Mouse (Mus musculus) midbrain, embryonic 10.5 days (tissue): ENCODE results near the gene Peli1. TPM values are rescaled to one million over a fixed set of nuclear protein-coding genes. Genes with fewer than 3 reads are reported as not detected.
A peak's percentile ranks its signal among the peaks of the same experiment; 100 is the strongest.
"Not testable (repeated sequence)": the region's sequence is repeated elsewhere in the genome, so short reads cannot be mapped to it uniquely, and the experiment has no call there.

Experiments
- DNase-seq: peaks from one replicate; pipeline ENCODE4 v3.0.0-alpha.2; 2017; ENCODE audit warnings: low spot score
- H3K27ac ChIP-seq: fragments of 300-500 bp; sonication (generic); replicated peaks from 2 replicates; pipeline ENCODE4 v1.5.1; 2016; ENCODE audit warnings: mild to moderate bottlenecking
- H3K27me3 ChIP-seq: fragments of 300-500 bp; sonication (generic); 2 replicates; pipeline ENCODE4 v1.6.1; 2016; ENCODE audit warnings: low read depth, mild to moderate bottlenecking; ENCODE audit not compliant: poor library complexity, severe bottlenecking
- H3K36me3 ChIP-seq: fragments of 300-500 bp; sonication (generic); 2 replicates; pipeline ENCODE4 v1.6.1; 2016; ENCODE audit warnings: mild to moderate bottlenecking, moderate library complexity
- H3K4me1 ChIP-seq: fragments of 300-500 bp; sonication (generic); 2 replicates; pipeline ENCODE4 v1.6.1; 2016
- H3K4me3 ChIP-seq: fragments of 300-500 bp; sonication (generic); 2 replicates; pipeline ENCODE4 v1.5.1; 2016; ENCODE audit warnings: mild to moderate bottlenecking, moderate library complexity
- H3K9me3 ChIP-seq: fragments of 300-500 bp; sonication (generic); replicated peaks from 2 replicates; pipeline ENCODE4 v1.6.1; 2016; ENCODE audit warnings: mild to moderate bottlenecking
- WGBS: fragments of 180-500 bp; shearing (Covaris S2); methylation state at CpG from one replicate; pipeline ENCODE4 v1.1.7; 2016; 5-methylcytosine and 5-hydroxymethylcytosine counted together
- polyA plus RNA-seq: library from polyadenylated mRNA; unstranded; fragments of >200 nt; fragmentation: Nextera tagmentation; extraction: Ambion mirVana; gene quantifications from 2 replicates; pipeline ENCODE4 v1.2.1, GENCODE M21; 2016

Peli1 gene
- polyA plus RNA-seq, 1 experiment from 2014 or later = 62.0 TPM

DNA sequence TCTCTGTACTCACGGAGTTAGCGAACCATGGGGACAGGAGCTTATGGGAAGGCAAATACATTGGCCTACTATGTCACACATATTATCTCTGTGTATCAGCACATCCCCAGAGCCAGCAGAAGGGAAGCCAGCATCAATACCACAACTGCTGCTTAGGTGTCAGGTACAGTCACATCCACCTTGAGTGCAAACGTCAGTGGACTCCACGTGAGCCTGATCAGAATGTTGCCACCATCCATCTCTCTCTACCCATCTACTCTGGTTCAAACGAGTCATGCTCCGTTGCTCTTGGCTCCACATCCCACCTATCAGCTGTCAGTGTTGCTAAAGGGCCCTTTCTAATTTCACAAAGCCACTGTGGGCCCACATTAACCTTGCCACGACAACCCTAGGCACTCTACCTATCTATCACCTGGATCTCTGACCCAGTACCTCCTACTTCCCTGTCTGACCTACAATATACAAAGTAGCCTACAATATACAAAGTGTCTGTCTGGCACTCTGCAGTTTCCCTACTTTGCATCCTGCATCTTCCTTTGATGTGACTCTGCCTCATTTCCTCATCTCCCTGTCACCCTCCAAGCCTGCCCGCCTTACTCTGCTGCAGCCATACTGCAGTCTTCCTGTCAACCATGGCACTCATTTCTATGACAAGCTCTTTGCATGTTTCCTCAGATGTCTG, 73.4 kb downstream of the Peli1 start:
- no peaks in the 10 kb centered on the region for H3K36me3 ChIP-seq
- no peaks in the 10 kb centered on the region for H3K9me3 ChIP-seq
- H3K27ac ChIP-seq = no peak overlapping the region
- H3K4me3 ChIP-seq = no peak overlapping the region
- H3K27me3 ChIP-seq = no peaks in the 10 kb centered on the region
- H3K4me1 ChIP-seq = peaks cover 23% of the 10 kb centered on the region
- no peak for DNase-seq
- WGBS = 66% methylated on average over 8 of the region's 8 CpGs

DNA sequence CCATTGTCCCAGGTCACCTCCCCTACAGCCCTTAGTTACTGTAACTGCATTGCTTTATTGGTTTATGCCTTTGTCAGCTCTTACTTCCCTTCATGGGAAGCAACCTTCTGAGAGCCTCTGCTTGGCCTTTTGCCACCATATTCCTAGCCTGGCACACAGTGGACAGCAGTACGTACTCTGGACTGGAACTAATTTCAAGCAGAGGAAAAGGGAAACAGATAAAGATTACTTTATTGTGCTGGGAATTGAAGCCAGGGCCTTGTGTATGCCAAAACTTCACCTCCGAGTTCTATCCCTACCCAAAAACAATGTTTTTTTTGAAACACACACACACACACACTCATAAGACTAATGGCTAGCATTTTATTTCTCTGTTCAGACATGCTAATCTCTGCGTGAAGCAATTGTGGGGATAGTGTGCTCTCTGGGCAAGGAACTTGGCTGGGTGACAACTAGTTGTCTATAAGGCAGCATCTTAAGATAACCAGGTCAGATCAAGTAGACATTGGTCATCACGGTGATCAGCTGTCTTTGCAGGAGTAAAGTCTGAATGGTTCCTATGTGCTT, 74.0 kb downstream of the Peli1 start:
- no peaks in the 10 kb centered on the region for H3K36me3 ChIP-seq
- 89% methylated on average over 4 of the region's 4 CpGs for WGBS
- peaks cover 23% of the 10 kb centered on the region for H3K4me1 ChIP-seq
- H3K9me3 ChIP-seq = no peaks in the 10 kb centered on the region
- H3K27me3 ChIP-seq = no peaks in the 10 kb centered on the region
- DNase-seq = no peak
- H3K4me3 ChIP-seq = no peak overlapping the region
- H3K27ac ChIP-seq = no peak overlapping the region

DNA sequence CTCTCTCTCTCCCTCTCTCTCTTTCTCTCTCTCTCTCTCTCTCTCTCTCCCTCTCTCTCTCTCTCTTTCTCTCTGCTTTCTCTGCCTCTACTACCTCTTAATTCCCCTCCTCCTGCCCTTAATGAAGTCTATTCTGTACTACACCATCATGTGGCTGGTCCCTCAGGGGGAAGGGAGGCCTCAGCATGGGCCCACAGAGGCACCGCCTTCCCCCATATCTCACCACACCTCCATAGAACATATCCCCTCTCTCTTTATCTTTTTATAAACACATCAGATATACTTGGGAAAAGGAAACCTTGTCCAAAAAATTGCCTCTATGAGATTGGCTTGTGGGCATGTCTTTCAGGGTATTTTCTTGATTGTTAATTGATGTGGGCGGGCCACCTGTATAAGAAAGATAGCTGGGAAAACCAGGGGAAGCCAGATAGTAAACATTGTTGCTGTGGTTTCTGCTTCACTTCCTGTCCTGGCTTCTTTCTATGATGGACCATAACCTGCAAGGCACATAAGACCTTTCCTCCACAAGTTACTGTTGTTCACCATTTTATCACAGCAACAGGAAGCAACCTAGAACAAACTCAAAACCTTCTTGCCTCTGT, 75.5 kb downstream of the Peli1 start:
- Histone ChIP-seq H3K9me3 (no peaks in the 10 kb centered on the region), H3K4me1 (peaks cover 23% of the 10 kb centered on the region), H3K4me3 (no peak overlapping the region), H3K27me3 (no peaks in the 10 kb centered on the region), H3K27ac (no peak overlapping the region), H3K36me3 (no peaks in the 10 kb centered on the region)
- DNase-seq = no peak
- 90% methylated on average over 2 of the region's 2 CpGs for WGBS

DNA sequence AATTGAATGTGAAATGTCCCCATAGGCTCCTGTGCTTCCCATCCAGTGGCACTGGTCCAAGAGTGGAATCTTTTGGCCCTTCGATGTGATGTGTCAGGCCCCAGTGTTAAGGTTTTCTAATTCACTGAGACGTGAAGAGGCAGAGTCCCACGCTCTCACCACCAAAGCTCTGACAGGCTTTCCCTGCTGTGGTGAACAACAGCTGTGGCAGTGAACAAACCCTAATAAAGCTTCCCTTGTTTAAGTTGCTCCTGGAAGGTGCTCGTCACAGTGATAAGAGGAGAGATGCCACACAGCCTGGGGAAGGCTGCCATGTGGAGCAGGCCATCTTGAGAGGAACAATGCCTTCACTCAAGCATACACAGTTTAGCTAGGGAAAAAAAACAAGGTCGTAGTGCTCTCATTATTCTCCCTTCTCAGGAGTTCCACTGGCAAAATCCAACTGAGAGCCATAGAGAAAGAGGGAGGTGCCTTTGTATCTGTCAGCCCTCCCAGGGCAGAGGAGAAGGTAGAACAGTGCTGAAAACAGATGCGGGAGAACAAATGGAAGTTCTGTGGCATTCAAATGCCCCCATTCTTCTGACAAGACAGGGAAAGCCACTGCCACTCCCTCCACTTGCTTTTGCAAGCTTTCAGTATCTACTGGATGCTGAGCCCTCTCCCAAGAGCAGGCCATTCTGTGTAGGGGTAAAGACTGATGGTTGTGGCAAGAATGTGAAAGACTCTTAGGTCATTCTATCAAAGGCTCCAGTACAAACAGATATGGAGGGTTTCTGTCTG, 77.9 kb downstream of the Peli1 start:
- no peak for DNase-seq
- Histone ChIP-seq H3K27ac (peak overlapping the region; percentile 53), H3K4me1 (peaks cover 15% of the 10 kb centered on the region), H3K27me3 (no peaks in the 10 kb centered on the region), H3K4me3 (no peak overlapping the region), H3K9me3 (no peaks in the 10 kb centered on the region), H3K36me3 (no peaks in the 10 kb centered on the region)
- WGBS = 37% methylated on average over 6 of the region's 6 CpGs

DNA sequence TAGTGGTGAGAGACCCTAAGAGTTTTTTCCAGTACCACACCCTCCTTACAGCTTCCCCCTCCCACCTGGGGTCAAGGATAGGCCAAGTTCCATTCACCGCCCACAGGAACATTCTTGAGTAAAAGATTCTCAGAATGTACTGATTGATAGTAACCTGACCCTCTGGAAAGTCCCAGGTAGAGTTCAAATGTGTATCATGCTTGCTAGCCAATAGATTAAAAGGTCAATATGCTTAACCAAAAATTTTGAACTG, 78.4 kb downstream of the Peli1 start:
- not testable (repeated sequence) for H3K27ac ChIP-seq, H3K36me3 ChIP-seq, H3K9me3 ChIP-seq, H3K4me3 ChIP-seq, H3K27me3 ChIP-seq, H3K4me1 ChIP-seq, DNase-seq
- WGBS = 82% methylated on average over 1 of the region's 1 CpGs

DNA sequence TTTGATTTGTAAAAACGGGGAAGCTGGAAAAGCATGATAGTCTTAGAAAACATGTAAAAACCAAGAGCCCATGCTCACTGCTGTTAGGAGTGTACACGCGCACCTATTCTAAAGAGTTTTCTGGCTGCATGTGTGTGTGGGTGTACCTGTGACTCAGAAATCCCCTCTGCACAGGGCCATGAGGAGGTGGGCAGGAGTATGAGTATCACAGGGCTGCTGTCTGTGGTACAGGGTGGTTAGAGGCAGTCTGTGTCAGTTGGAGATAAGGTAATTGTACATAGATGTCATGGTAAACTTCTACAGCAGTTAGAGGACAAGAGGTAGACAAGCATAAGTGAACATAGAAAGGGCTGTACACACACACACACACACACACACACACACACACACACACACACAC, 81.2 kb downstream of the Peli1 start:
- H3K4me3 ChIP-seq = no peak overlapping the region
- H3K36me3 ChIP-seq = no peaks in the 10 kb centered on the region
- no peak for DNase-seq
- H3K27me3 ChIP-seq = no peaks in the 10 kb centered on the region
- peaks cover 8% of the 10 kb centered on the region for H3K4me1 ChIP-seq
- no peaks in the 10 kb centered on the region for H3K9me3 ChIP-seq
- H3K27ac ChIP-seq = no peak overlapping the region
- 95% methylated on average over 3 of the region's 3 CpGs for WGBS

DNA sequence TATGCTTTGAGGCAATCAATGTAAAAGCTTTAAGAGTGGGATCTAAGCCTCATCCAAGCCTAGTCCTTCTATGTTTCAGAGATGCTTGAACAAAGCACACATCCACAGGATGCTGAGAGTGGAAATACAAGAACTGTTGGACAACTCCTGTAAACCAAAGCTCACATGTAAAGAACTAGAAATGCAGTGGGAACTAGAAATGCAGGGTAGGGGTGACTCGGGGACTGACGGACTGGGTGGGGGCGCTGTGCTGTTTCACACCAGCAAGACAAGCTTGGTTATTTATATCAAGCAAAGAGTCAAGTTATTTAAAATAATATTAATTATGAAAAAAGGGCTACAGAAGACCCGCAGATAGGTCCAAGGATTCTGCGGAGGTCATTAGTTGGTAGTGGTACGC, 82.8 kb downstream of the Peli1 start:
- WGBS = 93% methylated on average over 6 of the region's 6 CpGs
- Histone ChIP-seq H3K9me3 (no peaks in the 10 kb centered on the region), H3K27ac (no peak overlapping the region), H3K27me3 (no peaks in the 10 kb centered on the region), H3K4me3 (no peak overlapping the region), H3K36me3 (no peaks in the 10 kb centered on the region), H3K4me1 (peaks cover 4% of the 10 kb centered on the region)
- no peak for DNase-seq

DNA sequence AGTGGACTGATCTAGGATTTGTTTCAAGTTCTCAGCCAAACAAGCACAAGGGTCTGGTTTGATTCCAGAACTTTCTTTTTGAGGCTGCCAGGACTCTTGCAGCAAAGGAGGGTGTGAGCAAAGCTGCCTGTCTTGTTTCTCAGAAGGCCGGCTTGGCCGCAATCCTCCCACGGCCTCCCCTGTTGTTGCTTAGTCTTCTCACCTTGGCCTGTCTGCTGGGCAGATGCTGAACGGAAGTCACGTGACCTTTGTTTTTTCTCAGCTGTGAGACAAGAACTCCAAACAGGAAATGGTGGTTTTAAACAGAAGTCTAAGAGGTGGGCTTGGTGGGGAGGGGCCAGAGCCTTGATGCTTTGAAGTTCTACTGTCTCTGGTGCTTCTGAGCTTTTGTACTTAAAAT, 83.3 kb downstream of the Peli1 start:
- Histone ChIP-seq H3K9me3 (no peaks in the 10 kb centered on the region), H3K4me3 (no peak overlapping the region), H3K4me1 (no peaks in the 10 kb centered on the region), H3K27ac (no peak overlapping the region), H3K36me3 (no peaks in the 10 kb centered on the region), H3K27me3 (no peaks in the 10 kb centered on the region)
- DNase-seq = no peak
- 72% methylated on average over 5 of the region's 5 CpGs for WGBS

DNA sequence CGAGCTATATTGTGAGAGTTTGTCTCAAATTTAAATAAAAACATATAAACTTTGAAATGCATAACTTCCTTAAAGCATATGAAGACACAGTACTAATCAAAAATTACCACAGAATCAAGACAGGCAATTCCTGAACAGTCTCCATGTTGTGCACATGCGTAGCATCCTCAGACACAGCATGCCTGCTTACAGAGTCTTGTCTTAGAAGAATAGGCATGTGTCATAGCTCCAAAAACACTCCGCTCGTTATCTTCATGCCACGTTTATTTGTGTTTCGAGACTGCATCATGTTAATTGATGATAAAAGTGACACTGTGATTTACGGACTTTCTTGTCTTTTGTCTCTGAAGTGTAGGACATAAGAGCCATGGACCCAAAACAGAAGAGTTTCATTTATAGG, 84.0 kb downstream of the Peli1 start:
- H3K36me3 ChIP-seq = no peaks in the 10 kb centered on the region
- no peak overlapping the region for H3K4me3 ChIP-seq
- WGBS = 89% methylated on average over 7 of the region's 7 CpGs
- H3K27me3 ChIP-seq = no peaks in the 10 kb centered on the region
- no peaks in the 10 kb centered on the region for H3K9me3 ChIP-seq
- H3K4me1 ChIP-seq = no peaks in the 10 kb centered on the region
- no peak for DNase-seq
- H3K27ac ChIP-seq = no peak overlapping the region

DNA sequence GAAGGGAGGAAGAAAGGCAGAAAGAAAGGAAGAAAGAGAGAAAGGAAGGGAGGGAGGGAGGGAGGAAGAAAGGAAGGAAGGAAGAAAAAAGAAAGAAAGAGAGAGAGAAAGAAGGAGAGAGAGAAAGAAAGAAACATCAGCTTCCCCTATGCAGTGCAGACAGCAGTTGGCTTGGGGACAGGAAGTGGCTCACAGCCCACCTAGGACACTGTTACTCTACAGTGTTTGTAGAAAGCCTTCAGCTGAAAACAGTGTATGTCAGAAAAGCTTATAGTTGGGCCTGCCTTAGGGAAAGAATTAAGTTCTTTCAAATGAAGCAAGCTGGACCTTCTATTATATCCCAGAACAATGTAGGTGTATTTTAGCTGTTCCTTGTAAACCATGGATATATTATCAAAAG, 85.4 kb downstream of the Peli1 start:
- no peaks in the 10 kb centered on the region for H3K9me3 ChIP-seq
- H3K4me3 ChIP-seq = no peak overlapping the region
- no peaks in the 10 kb centered on the region for H3K27me3 ChIP-seq
- no peak for DNase-seq
- no peaks in the 10 kb centered on the region for H3K4me1 ChIP-seq
- no peaks in the 10 kb centered on the region for H3K36me3 ChIP-seq
- no peak overlapping the region for H3K27ac ChIP-seq

DNA sequence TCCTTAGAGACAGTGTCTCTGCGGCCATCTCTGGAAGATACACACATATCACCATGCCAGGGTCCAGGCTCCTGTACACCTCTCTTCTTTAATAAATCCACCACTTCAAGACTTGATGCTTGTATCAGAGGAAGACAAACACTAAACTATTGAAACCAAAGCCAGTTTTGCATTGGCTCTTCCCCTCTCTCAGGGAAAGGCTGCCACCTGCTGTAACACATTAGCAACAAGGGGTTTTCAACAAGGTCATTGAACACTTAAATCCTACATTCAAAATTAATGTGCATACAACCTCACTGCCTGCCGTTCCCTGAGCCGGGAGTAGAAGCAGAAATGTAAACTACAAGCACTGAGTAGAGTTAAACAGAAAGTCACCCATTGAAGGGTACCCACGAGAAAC, 87.3 kb downstream of the Peli1 start:
- whole genome bisulfite sequencing = 72% methylated on average over 4 of the region's 4 CpGs

DNA sequence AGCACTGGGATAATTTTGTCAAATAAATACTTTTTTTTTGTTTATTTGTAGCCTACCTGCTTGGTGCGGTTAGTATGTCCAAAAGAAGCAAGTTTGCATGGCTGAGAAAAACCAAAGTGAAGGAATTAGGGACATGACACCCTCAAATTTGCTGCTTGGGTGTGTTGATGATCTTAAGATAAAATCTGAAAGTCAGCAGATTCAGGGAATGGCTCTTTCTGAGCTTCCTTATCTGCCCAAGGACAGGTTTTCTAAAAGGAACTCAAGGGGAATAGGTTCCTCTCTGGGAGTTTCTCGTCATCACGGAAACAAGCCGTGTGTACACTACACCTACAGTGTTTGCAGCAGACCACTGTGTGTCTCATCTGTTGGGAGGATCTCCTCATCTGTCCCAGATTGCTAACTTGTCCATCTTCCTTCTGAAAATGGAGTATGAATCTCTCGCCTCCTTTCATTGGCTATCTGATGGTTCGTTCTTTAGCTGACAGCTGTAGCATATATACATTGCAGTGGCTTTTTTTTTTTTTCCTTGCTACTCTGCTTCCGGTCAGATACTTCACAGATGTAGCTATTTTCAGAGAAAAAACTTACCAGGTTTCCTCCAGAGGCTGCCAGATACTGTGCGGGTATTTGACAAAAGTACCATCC, 88.0 kb downstream of the Peli1 start:
- 92% methylated on average over 8 of the region's 8 CpGs for WGBS
- no peaks in the 10 kb centered on the region for H3K36me3 ChIP-seq

More for the DNA sequence above, 87.3 kb downstream of the Peli1 start:
- no peak for DNase-seq
- H3K4me3 ChIP-seq = no peak overlapping the region
- no peaks in the 10 kb centered on the region for H3K27me3 ChIP-seq
- H3K27ac ChIP-seq = no peak overlapping the region
- H3K36me3 ChIP-seq = no peaks in the 10 kb centered on the region
- H3K9me3 ChIP-seq = no peaks in the 10 kb centered on the region
- no peaks in the 10 kb centered on the region for H3K4me1 ChIP-seq

DNA sequence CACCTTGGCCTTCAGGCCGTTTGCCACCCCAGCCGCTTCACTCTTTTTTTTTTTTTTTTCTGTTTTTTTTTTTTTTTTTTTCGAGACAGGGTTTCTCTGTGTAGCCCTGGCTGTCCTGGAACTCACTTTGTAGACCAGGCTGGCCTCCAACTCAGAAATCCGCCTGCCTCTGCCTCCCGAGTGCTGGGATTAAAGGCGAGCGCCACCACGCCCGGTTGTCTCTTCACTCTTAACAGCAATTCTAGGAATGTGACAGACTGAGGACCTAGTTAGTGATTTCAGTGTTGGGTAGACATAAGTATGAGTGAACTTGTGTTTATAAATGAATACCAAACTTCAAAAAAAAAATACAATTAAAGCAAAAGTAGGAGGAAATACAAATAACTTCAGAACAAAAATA, 88.8 kb downstream of the Peli1 start:
- WGBS = 90% methylated on average over 8 of the region's 9 CpGs
- not testable (repeated sequence) for H3K9me3 ChIP-seq, H3K27ac ChIP-seq, DNase-seq, H3K4me3 ChIP-seq, H3K36me3 ChIP-seq, H3K27me3 ChIP-seq, H3K4me1 ChIP-seq

More for the DNA sequence above, 88.0 kb downstream of the Peli1 start:
- Histone ChIP-seq H3K4me3 (no peak overlapping the region), H3K27ac (no peak overlapping the region), H3K9me3 (no peaks in the 10 kb centered on the region), H3K4me1 (no peaks in the 10 kb centered on the region), H3K27me3 (no peaks in the 10 kb centered on the region)
- no peak for DNase-seq
